Mouse (Mus musculus) heart, embryonic 14.5 days (tissue): ENCODE results near the gene Itsn1. TPM values are rescaled to one million over a fixed set of nuclear protein-coding genes. Genes with fewer than 3 reads are reported as not detected.

Experiments
- ATAC-seq: fragments of 200-750 bp; cut with Nextera tagmentation; 2 replicates; pipeline ENCODE4 v1.8.0; 2017; ENCODE audit warnings: low read depth, moderate TSS enrichment; ENCODE audit not compliant: insufficient number of reproducible peaks, insufficient read depth, low FRiP score
- H3K27ac ChIP-seq, 2 experiments: fragments of 200-500 bp in 1 of 2; fragments of 300-500 bp in 1 of 2; sonication (generic) in 1 of 2; replicated peaks in 1 of 2; 2 replicates each; pipeline ENCODE4 v1.5.1; 2012 to 2014; ENCODE audit warnings: low read depth in 2 of 2, low read length in 2 of 2, control low read depth in 1 of 2, mild to moderate bottlenecking in 1 of 2, mixed read lengths in 1 of 2; ENCODE audit not compliant: control insufficient read depth in 1 of 2, insufficient read depth in 1 of 2
- H3K27me3 ChIP-seq: fragments of 300-500 bp; sonication (generic); 2 replicates; pipeline ENCODE4 v1.6.1; 2014; ENCODE audit warnings: mild to moderate bottlenecking, low read length, control low read depth; ENCODE audit not compliant: control insufficient read depth, insufficient read depth
- H3K36me3 ChIP-seq: fragments of 300-500 bp; sonication (generic); 2 replicates; pipeline ENCODE4 v1.6.1; 2014; ENCODE audit warnings: mild to moderate bottlenecking, control low read depth, low read length, mixed read lengths; ENCODE audit not compliant: control insufficient read depth, insufficient read depth
- H3K4me1 ChIP-seq, 2 experiments: fragments of 200-500 bp in 1 of 2; fragments of 300-500 bp in 1 of 2; sonication (generic) in 1 of 2; 2 replicates each; pipeline ENCODE4 v1.6.1; 2012 to 2014; ENCODE audit warnings: low read length in 2 of 2, control low read depth in 1 of 2, mixed read lengths in 1 of 2; ENCODE audit not compliant: control insufficient read depth in 2 of 2, insufficient read depth in 2 of 2
- H3K4me2 ChIP-seq: fragments of 300-500 bp; sonication (generic); 2 replicates; pipeline ENCODE4 v1.6.1; 2014; ENCODE audit warnings: mild to moderate bottlenecking, low read length
- H3K4me3 ChIP-seq, 2 experiments: fragments of 200-500 bp in 1 of 2; fragments of 300-500 bp in 1 of 2; sonication (generic) in 1 of 2; 2 replicates each; pipeline ENCODE4 v1.5.1; 2012 to 2014; ENCODE audit warnings: low read length in 2 of 2, mild to moderate bottlenecking in 2 of 2, control low read depth in 1 of 2, low read depth in 1 of 2, moderate library complexity in 1 of 2; ENCODE audit not compliant: control insufficient read depth in 1 of 2, insufficient read depth in 1 of 2
- H3K9ac ChIP-seq: fragments of 300-500 bp; sonication (generic); 2 replicates; pipeline ENCODE4 v1.6.1; 2014; ENCODE audit warnings: mild to moderate bottlenecking, low read length
- H3K9me3 ChIP-seq: fragments of 300-500 bp; sonication (generic); 2 replicates; pipeline ENCODE4 v1.6.1; 2016; ENCODE audit warnings: low read length, control low read depth; ENCODE audit not compliant: control insufficient read depth
- WGBS: fragments of 180-500 bp; shearing (Covaris S2); extraction: QIAGEN DNeasy Blood & Tissue Kit; methylation state at CpG from one replicate; pipeline ENCODE4 v1.1.7; 2014; 5-methylcytosine and 5-hydroxymethylcytosine counted together
- polyA plus RNA-seq: library from polyadenylated mRNA; unstranded; fragments of >200 nt; fragmentation: Nextera tagmentation; extraction: Ambion mirVana; gene quantifications from 2 replicates; pipeline ENCODE4 v1.2.1, GENCODE M21; 2014

Gene Itsn1
- polyA plus RNA-seq, 1 experiment from 2014 or later: 21.2 TPM

DNA sequence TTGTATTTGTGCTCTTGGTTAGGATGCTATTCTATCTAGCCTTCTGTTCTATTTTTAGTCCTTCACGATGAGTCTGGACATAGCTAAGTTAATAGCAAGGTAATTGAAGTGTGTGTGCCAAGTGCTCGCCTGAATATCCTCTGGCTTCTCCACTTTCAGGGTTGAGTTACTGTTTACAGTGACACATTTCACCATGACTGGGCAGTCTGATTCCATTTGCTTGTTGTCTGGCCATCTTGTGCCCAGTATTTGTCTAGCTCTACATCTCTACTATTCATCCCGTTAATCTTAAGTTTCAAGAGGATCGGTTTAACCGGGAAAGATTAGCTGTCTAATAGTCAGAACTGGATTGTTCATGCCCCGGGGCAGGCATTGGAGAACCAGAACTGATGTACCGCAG lies 33.4 kb downstream of the Itsn1 start:
- Histone ChIP-seq H3K36me3 (0 out of 2 replicates have a peak, but pooled peaks cover 4% of the 10 kb centered on the region), H3K27me3 (no peaks in the 10 kb centered on the region), H3K27ac (no peak overlapping the region), H3K4me3 (no peak overlapping the region), H3K9ac (no peak overlapping the region), H3K9me3 (no peaks in the 10 kb centered on the region), H3K4me1 (peaks cover 17 to 47% of the 10 kb centered on the region in 2 experiments), H3K4me2 (no peak overlapping the region)
- WGBS: 56% methylated on average over 7 of the region's 7 CpGs
- ATAC-seq: no peak

DNA sequence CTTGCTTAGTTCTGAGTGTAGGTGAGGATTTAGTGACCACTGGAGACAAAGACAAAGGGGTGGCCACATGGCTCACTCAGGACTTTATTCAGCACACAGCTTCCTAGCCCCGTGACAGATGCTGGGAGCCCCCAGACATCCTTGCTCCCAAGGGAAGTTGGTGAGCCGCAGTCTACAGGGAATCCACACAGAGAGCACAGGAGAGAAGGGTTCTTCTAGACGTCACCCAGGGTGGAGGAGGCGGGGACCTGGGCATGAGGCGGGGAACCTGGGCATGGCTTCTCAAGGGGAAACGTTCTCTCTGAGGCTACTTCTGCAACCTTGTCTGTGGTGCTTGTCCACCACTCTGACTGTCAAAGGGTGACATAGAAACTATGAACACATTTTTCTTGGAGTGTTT lies 34.9 kb downstream of the Itsn1 start:
- 48% methylated on average over 6 of the region's 6 CpGs for WGBS
- Histone ChIP-seq H3K27ac (no peak overlapping the region), H3K9ac (no peak overlapping the region)

DNA sequence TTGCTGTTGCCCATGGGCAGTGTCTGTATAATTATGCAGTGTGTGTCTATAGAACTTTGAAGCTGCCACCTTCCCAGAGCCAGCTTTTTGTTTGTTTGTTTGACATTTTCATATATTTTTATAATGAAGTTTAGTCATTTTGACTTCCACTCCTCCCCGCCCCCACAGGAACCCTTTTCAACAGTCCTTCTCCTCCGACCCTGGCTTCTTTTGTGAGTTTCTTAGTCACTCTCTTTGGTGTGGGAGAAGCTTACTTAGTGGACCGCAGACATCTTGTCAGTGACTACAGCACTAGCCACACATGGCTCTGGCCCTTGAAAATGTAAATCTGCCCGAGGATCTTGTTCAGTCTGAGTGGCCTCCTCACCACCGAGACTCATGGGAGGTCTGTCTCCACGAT lies 35.3 kb downstream of the Itsn1 start:
- Histone ChIP-seq H3K27ac (no peak overlapping the region), H3K9ac (peak overlapping the region; percentile 48; the same call in 1 of the 2 replicates)
- 39% methylated on average over 6 of the region's 6 CpGs for WGBS

More for the DNA sequence above, 34.9 kb downstream of the Itsn1 start:
- no peak overlapping the region for H3K4me2 ChIP-seq
- H3K9me3 ChIP-seq: no peaks in the 10 kb centered on the region
- ATAC-seq: no peak
- H3K4me1 ChIP-seq: peaks cover 17 to 48% of the 10 kb centered on the region in 2 experiments
- H3K36me3 ChIP-seq: 0 out of 2 replicates have a peak, but pooled peaks cover 4% of the 10 kb centered on the region
- H3K4me3 ChIP-seq: no peak overlapping the region
- H3K27me3 ChIP-seq: no peaks in the 10 kb centered on the region

DNA sequence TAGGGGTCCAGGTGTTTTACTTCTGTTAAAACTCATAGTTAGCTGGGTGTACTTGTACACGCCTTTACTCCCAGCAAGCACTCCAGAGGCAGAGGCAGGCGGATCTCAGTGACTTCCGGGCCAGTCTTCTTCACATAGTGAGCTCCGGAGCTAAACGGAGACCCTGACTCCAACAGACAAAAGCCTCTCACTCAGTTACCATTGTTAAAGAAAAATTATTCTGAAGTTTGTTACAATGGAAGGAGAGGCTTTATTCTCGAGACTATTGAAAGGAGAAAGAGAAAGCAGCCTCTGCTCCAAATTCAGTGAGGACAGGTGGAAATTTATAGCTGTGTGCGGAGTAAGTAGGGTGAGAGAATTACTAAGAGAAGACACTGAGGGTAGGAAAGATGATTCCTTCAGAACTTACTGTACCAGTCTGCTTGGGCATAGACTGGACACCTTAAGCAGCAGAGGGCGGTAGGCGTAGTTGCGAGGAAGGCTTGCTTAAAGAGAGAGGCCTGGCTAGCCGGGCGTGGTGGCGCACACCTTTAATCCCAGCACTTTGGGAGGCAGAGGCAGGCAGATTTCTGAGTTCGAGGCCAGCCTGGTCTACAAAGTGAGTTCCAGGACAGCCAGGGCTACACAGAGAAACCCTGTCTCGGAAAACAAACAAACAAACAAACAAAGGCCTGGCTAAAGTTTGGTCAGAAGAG lies 36.2 kb downstream of the Itsn1 start:
- no peak overlapping the region for H3K4me3 ChIP-seq
- no peak overlapping the region for H3K9ac ChIP-seq
- H3K27ac ChIP-seq: no peak overlapping the region
- 94% methylated on average over 15 of the region's 15 CpGs for WGBS
- H3K4me2 ChIP-seq: peak overlapping the region; percentile 2; the same call in 1 of the 2 replicates
- no peak for ATAC-seq
- no peaks in the 10 kb centered on the region for H3K27me3 ChIP-seq
- H3K9me3 ChIP-seq: no peaks in the 10 kb centered on the region
- 0 out of 2 replicates have a peak, but pooled peaks cover 4% of the 10 kb centered on the region for H3K36me3 ChIP-seq
- H3K4me1 ChIP-seq: peaks cover 17 to 47% of the 10 kb centered on the region in 2 experiments

More for the DNA sequence above, 35.3 kb downstream of the Itsn1 start:
- peaks cover 17 to 45% of the 10 kb centered on the region in 2 experiments for H3K4me1 ChIP-seq
- H3K36me3 ChIP-seq: 0 out of 2 replicates have a peak, but pooled peaks cover 4% of the 10 kb centered on the region
- no peak overlapping the region for H3K4me3 ChIP-seq
- 0 out of 2 replicates have a peak overlapping the region, but pooled peaks have one; percentile 2 for H3K4me2 ChIP-seq
- no peaks in the 10 kb centered on the region for H3K9me3 ChIP-seq
- H3K27me3 ChIP-seq: no peaks in the 10 kb centered on the region
- no peak for ATAC-seq

- 83% methylated on average over 15 of the region's 15 CpGs for WGBS
Observed at GRCm38 (mm10) chr16:91765816-91766210, 36.7 kb downstream of the Itsn1 start.

DNA sequence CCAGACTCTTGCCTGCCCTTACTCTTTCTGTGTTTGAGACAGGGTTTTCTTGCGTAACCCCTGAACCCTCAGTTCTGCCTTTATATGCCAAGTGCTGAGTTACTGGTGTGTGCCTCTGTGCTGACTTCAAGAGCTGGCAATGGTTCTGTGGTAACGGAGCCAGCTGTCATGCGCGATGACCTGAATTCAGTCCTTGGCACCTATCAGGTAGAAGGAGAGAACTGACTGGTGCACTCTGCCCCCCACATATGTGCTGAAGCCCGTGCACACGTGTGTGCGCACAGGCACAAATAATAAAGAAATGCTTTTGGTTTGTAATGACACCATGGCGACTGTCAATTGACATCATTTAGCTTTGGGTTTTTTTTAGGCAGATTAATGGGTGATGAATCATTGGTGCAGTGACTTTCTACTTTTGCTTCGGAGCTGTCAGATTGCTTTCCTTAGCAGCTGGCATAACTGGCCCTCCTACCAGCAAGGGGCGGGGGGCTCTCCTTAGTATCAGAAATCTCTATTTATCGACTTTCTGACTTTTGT lies 38.2 kb downstream of the Itsn1 start:
- Histone ChIP-seq H3K27ac (no peak overlapping the region), H3K36me3 (no peaks in the 10 kb centered on the region), H3K9me3 (no peaks in the 10 kb centered on the region), H3K4me3 (no peak overlapping the region), H3K4me1 (peaks cover 18 to 52% of the 10 kb centered on the region in 2 experiments), H3K4me2 (no peak overlapping the region), H3K9ac (0 out of 2 replicates have a peak overlapping the region, but pooled peaks have one; percentile 38), H3K27me3 (no peaks in the 10 kb centered on the region)
- ATAC-seq: no peak
- 75% methylated on average over 11 of the region's 11 CpGs for WGBS

More at GRCm38 (mm10) chr16:91765816-91766210, 36.7 kb downstream of the Itsn1 start:
- Histone ChIP-seq H3K9ac (no peak overlapping the region), H3K9me3 (no peaks in the 10 kb centered on the region), H3K4me2 (no peak overlapping the region), H3K27ac (no peak overlapping the region), H3K4me3 (no peak overlapping the region), H3K27me3 (no peaks in the 10 kb centered on the region), H3K36me3 (no peaks in the 10 kb centered on the region), H3K4me1 (peaks cover 19 to 50% of the 10 kb centered on the region in 2 experiments)
- no peak for ATAC-seq

DNA sequence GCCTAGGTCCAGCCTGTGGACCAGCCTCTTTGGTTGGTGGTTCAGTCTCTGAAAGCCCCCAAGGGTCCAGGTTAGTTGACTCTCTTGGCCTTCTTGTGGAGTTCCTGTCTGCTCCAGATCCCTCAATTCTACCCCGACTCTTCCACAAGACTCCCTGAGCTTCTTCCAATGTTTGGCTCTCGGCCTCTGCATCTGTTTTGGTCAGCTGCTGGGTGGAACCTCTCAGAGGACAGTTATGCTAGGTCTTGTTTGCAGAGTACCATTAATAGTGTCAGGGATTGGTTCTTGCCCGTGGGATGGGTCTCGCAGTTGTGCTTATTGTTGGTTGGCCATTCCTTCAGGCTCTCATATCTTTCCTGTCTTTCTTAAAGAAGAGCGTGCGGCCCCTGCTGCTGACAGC lies 39.5 kb downstream of the Itsn1 start:
- WGBS: 90% methylated on average over 6 of the region's 6 CpGs
- H3K4me1 ChIP-seq: peaks cover 14 to 50% of the 10 kb centered on the region in 2 experiments

More for the DNA sequence above, 39.5 kb downstream of the Itsn1 start:
- Histone ChIP-seq H3K9ac (no peak overlapping the region), H3K9me3 (no peaks in the 10 kb centered on the region), H3K4me3 (no peak overlapping the region), H3K27ac (no peak overlapping the region), H3K4me2 (no peak overlapping the region), H3K36me3 (no peaks in the 10 kb centered on the region), H3K27me3 (no peaks in the 10 kb centered on the region)
- no peak for ATAC-seq
